Mouse (Mus musculus) cerebellum, postnatal 14 days (tissue): ENCODE measurements around the gene Defb29.

Source experiments
- DNase-seq, 2 experiments: peaks; one replicate each; pipeline ENCODE4 v3.0.0; 2021; ENCODE audit warnings: mixed read lengths in 2 of 2

Gene Defb29

DNA sequence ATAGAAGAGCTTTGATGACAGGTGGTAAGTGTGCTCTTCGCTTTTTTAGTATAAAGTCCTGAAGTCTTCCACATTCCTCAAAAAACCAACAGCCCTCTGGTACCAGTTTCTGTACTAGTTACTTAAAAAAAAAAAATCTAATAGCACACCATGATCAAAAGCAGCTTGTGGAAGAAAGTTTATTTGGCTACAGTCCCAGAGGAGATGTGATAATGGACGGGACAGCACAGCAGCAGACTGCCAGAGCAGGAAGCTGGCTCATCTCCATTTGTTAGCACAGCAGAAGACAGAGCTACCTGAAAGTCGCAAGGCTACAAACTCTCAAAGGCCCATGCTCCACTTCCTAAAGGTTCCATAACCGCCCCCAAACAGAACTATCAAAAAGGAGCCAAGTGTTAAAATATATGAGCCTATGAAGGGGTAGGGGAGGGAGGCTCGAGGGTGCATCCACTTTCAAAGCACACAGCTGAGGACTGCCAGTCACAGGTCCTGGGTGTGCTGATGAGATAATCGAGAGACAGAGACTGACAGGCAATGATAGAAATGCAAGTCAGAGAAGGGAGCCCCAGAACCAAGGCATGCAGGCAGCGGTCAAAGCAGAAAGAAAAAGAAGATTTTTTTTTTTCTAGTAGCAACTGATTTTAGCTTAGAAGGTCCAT lies 39.6 kb downstream of the Defb29 start:
- no peak for DNase-seq

DNA sequence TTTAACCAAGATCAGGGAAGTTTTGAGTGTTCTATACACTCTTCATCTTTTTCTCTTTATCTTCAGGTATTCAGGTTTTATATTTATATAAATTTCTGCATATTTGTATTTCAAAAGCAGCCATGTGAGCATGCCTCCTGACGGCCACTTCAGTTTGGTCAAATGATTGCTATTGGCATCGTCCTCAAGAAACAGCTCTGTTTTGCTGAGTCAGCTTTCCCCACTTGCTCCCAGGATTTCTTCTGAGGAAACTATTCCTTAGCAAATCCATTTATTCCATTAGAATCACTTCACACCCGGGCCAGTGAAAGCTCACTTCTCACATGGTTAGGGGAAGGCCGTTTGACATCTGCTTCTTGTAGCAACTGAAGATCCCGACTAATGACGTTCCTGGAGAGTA lies 41.9 kb downstream of the Defb29 start:
- no peak for DNase-seq

DNA sequence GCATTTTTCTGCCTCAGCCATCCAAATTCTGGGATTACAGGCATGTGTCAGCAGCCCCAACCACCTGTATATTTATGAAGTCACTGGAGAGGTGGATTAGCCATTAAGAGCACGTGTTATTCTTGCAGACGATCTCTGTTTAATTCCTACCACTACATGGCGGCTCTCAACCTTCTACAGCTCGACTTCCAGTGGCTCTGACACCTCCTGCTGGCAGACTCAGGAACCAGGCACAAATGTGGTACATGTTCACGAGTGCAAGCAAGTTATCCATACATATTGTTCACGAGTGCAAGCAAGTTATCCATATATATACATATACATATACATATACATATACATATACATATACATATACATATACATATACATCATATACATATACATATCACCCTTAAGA lies 46.7 kb downstream of the Defb29 start:
- no peak for DNase-seq

DNA sequence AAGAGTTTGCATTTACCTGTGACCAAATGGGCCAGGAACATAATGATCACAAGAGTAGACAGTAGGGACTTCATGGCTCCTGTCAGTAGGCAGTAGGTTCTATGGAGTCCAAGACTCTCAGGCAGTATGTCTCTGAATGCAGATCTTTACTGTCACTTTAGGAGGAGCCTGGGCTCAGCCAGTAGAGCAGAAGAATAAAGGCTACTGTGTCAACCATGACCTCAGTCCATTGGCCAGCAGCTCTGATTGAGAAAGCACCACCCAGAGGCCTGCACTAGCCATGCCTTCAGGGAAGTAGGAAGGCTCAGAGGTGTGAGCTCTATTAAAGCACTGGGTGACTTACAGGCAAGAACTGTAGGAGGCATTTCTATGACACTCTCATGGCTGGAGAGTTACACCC lies 49.9 kb downstream of the Defb29 start, which contains the start of gene Defb22:
Gene Defb22, minus strand, starts transcription at position 101 of the 400 bp plus-strand sequence.
- DNase-seq: no peak
